Mouse (Mus musculus): Measurements from ENCODE around the gene Fgb. TPM values are rescaled to one million over a fixed set of nuclear protein-coding genes. Genes with fewer than 3 reads are reported as not detected.

The Fgb gene
- total RNA-seq, 2 experiments from 2014 or later, result 0.50 TPM; not detected in 1

Other genes starting within 250 kb of the Fgb start
- gene Rbm46, start 173.4 kb downstream of the Fgb start, total RNA-seq (2021), result 1 to 10 TPM; 1.2 to 1.3 TPM
- gene Lrat, start 145.9 kb downstream of the Fgb start, total RNA-seq (2021), result under 1 TPM; 0.23 TPM
- under 1 TPM in 1 of 2 experiments, not detected in 1; 0.86 TPM for gene Fgg, start 42.1 kb downstream of the Fgb start, total RNA-seq (2021)
- 1 to 10 TPM in 1 of 2 experiments, not detected in 1; 1.1 TPM for gene Fga, start 23.8 kb downstream of the Fgb start, total RNA-seq (2021)
- 10 to 100 TPM; 29.0 to 32.2 TPM for gene Plrg1, start 5.7 kb upstream of the Fgb start, total RNA-seq (2021)
- 1 to 10 TPM; 7.0 to 8.6 TPM for gene Dchs2, start 78.1 kb upstream of the Fgb start, total RNA-seq (2021)

All from gastrocnemius, postnatal 10 days (tissue).